Mouse (Mus musculus) embryonic fibroblast, embryonic 13.5 days (primary cell): ENCODE measurements around the gene Pax4.

Source experiments
- CTCF ChIP-seq: IDR thresholded peaks from 2 replicates; pipeline ENCODE4 v1.5.1; 2011; ENCODE audit warnings: mild to moderate bottlenecking, control low read depth, low read length, moderate library complexity, borderline replicate concordance; ENCODE audit not compliant: insufficient read depth
- POLR2A ChIP-seq: IDR thresholded peaks from 2 replicates; pipeline ENCODE4 v1.6.1; 2011; ENCODE audit warnings: low read depth, mild to moderate bottlenecking, control low read depth, low read length, moderate library complexity

GRCm38 (mm10) chr6:28449253-28449652, at the start of gene Pax4:
- TF ChIP-seq CTCF: no peak
- no peak for TF ChIP-seq POLR2A
